Mouse (Mus musculus) ES-Bruce4 (cell line): ENCODE data around the gene Slc27a2. TPM values are rescaled to one million over a fixed set of nuclear protein-coding genes. Genes with fewer than 3 reads are reported as not detected.

Experiments used
- H3K27ac ChIP-seq: 2 replicates; pipeline ENCODE4 v1.5.1; 2012; ENCODE audit warnings: low read length, inconsistent platforms; ENCODE audit not compliant: insufficient read depth
- H3K27me3 ChIP-seq: 2 replicates; pipeline ENCODE4 v1.6.1; 2012; ENCODE audit warnings: mild to moderate bottlenecking, low read length, inconsistent platforms; ENCODE audit not compliant: control insufficient read depth, poor library complexity, insufficient read depth, severe bottlenecking
- H3K36me3 ChIP-seq: 2 replicates; pipeline ENCODE4 v1.6.1; 2012; ENCODE audit warnings: inconsistent platforms, mild to moderate bottlenecking, low read length, moderate library complexity; ENCODE audit not compliant: control insufficient read depth, poor library complexity, insufficient read depth, severe bottlenecking
- H3K4me1 ChIP-seq: one replicate; pipeline ENCODE4 v1.8.1; 2011; ENCODE audit warnings: low read length; ENCODE audit not compliant: control insufficient read depth, insufficient read depth
- H3K4me3 ChIP-seq: 2 replicates; pipeline ENCODE4 v1.5.1; 2011; ENCODE audit warnings: low read depth, mild to moderate bottlenecking, low read length
- H3K9ac ChIP-seq: 2 replicates; pipeline ENCODE4 v1.6.1; 2012; ENCODE audit warnings: low read depth, mild to moderate bottlenecking, inconsistent platforms; ENCODE audit not compliant: poor library complexity, severe bottlenecking
- H3K9me3 ChIP-seq: replicated peaks from 2 replicates; pipeline ENCODE4 v1.6.1; 2012; ENCODE audit warnings: mild to moderate bottlenecking, low read length, inconsistent platforms; ENCODE audit not compliant: control insufficient read depth, poor library complexity, insufficient read depth, severe bottlenecking
- CTCF ChIP-seq: IDR thresholded peaks from one replicate; pipeline ENCODE4 v1.8.1; 2011; ENCODE audit warnings: low read depth, low read length
- EP300 ChIP-seq: IDR thresholded peaks from 2 replicates; pipeline ENCODE4 v1.6.1; 2011; ENCODE audit warnings: low read depth, low read length; ENCODE audit not compliant: insufficient read depth
- POLR2A ChIP-seq: IDR thresholded peaks from one replicate; pipeline ENCODE4 v1.8.1; 2011; ENCODE audit warnings: low read length; ENCODE audit not compliant: insufficient read depth
- polyA plus RNA-seq: library from polyadenylated mRNA; stranded (reverse); fragments of >200 nt; gene quantifications from 2 replicates; pipeline ENCODE4 v1.2.4, GENCODE M21; 2011; ENCODE audit warnings: low read depth; ENCODE audit not compliant: missing spikeins, insufficient read depth, insufficient read length

Gene Slc27a2
- polyA plus RNA-seq, 1 experiment = 9.7 TPM

DNA sequence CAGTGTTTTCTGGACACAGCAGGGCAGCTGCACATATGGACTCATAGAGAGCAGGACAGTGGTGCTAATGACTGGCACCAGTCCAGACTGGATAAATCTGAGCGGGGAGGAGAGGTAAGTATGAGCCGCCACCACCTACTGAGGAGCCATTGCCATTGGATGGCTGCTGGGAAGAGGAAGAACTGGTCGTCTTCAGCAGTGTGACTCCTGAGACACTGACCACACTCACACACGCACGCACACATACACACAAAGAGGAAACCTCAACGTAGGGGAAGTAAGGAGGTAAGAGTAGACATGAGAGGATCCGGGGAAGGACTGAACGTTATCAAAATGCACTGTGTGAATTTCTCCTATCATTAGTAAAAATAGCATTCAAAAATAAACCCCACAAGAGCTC is 24.7 kb upstream of the Slc27a2 start:
- no peak overlapping the region for H3K27ac ChIP-seq
- H3K36me3 ChIP-seq = no peaks in the 10 kb centered on the region
- H3K4me3 ChIP-seq = no peak overlapping the region
- H3K9me3 ChIP-seq = peaks cover 3% of the 10 kb centered on the region
- H3K4me1 ChIP-seq = peaks cover 2% of the 10 kb centered on the region
- no peak overlapping the region for H3K9ac ChIP-seq
- no peak for TF ChIP-seq EP300
- TF ChIP-seq POLR2A = no peak
- TF ChIP-seq CTCF = no peak
- no peaks in the 10 kb centered on the region for H3K27me3 ChIP-seq

DNA sequence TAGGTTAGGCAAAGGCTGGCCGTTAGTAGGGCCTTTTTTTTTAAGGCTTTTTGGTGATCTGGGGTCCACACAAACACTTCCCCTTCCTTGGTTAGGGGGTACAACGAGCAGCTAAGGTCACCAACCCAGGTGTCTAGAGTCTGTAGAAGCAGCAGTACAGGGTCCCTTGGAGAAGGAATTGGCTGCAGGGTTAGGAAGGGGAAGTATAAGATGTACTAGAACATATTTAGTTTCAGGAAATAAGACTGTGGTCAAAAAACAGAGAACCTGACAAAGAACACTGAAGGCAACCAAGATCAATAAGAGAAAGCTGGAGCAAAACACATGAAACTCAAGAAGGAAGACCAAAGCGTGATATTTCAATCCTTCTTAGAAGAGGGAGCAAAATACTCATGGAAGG is 21.6 kb upstream of the Slc27a2 start:
- no peak overlapping the region for H3K4me3 ChIP-seq
- H3K9me3 ChIP-seq = peaks cover 3% of the 10 kb centered on the region
- H3K27ac ChIP-seq = no peak overlapping the region
- no peaks in the 10 kb centered on the region for H3K27me3 ChIP-seq
- H3K4me1 ChIP-seq = peaks cover under 1% of the 10 kb centered on the region
- no peak overlapping the region for H3K9ac ChIP-seq
- H3K36me3 ChIP-seq = no peaks in the 10 kb centered on the region
- TF ChIP-seq EP300 (no peak), CTCF (no peak), POLR2A (no peak)

DNA sequence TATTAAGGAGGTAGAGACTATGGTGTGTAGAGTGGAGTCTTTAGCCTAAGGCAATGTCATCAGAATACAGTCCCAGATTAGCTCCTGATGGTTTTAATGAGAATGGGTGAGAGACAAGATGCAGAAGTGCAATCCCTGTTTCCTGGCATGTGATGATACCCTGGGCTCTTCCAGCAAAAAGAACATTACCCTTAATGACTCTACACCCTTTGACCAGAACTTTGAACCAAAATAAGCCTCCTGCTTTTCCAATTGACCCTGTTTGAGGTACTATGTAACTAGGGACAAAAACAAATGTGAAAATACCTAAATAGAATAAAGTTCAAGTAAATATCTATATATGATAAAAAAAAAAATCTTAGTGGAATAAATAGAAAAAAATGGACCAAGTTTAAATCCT is 14.6 kb upstream of the Slc27a2 start:
- H3K36me3 ChIP-seq = no peaks in the 10 kb centered on the region
- no peak for TF ChIP-seq EP300
- TF ChIP-seq POLR2A = no peak
- TF ChIP-seq CTCF = no peak
- H3K27ac ChIP-seq = no peak overlapping the region
- no peak overlapping the region for H3K4me3 ChIP-seq
- no peaks in the 10 kb centered on the region for H3K4me1 ChIP-seq
- H3K9ac ChIP-seq = no peak overlapping the region
- H3K9me3 ChIP-seq = no peaks in the 10 kb centered on the region
- H3K27me3 ChIP-seq = no peaks in the 10 kb centered on the region

DNA sequence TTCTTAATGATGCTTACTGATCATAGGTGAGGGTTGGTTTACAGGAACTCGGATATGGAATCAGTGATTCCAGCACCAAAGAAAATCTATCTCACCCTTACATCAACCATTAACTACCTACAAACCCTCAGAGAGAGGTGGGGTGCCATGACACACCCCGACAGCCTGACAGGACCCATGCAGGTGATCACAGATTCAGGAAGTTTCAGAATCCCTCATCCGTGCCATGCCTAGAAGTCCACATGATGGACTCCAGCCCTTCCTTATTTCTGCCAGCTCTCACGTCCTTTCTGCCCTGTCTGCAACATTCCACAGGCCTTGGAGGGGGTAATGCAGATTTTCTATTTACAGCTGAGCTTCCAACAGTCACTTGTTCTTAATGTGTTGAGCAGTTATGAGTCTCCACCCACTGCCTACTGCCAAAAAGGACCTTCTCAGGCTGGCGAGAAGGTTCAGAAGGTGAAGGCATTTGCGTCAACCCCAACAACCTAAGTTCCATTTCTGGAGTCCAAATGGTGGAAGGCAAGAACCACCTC is 11.7 kb upstream of the Slc27a2 start:
- no peaks in the 10 kb centered on the region for H3K36me3 ChIP-seq
- TF ChIP-seq CTCF (no peak), POLR2A (no peak), EP300 (no peak)

GRCm38 (mm10) chr2:126542211-126542610 is 10.0 kb upstream of the Slc27a2 start:
- Histone ChIP-seq H3K27me3 (no peaks in the 10 kb centered on the region; the same call in 1 of the 2 replicates), H3K9ac (no peak overlapping the region), H3K36me3 (no peaks in the 10 kb centered on the region), H3K4me3 (no peak overlapping the region), H3K27ac (no peak overlapping the region), H3K4me1 (no peaks in the 10 kb centered on the region), H3K9me3 (no peaks in the 10 kb centered on the region)
- TF ChIP-seq POLR2A = no peak
- no peak for TF ChIP-seq CTCF
- TF ChIP-seq EP300 = no peak

More for the DNA sequence above, 11.7 kb upstream of the Slc27a2 start:
- H3K9me3 ChIP-seq = no peaks in the 10 kb centered on the region
- H3K27ac ChIP-seq = no peak overlapping the region
- no peak overlapping the region for H3K4me3 ChIP-seq
- H3K27me3 ChIP-seq = no peaks in the 10 kb centered on the region
- no peaks in the 10 kb centered on the region for H3K4me1 ChIP-seq
- H3K9ac ChIP-seq = no peak overlapping the region

DNA sequence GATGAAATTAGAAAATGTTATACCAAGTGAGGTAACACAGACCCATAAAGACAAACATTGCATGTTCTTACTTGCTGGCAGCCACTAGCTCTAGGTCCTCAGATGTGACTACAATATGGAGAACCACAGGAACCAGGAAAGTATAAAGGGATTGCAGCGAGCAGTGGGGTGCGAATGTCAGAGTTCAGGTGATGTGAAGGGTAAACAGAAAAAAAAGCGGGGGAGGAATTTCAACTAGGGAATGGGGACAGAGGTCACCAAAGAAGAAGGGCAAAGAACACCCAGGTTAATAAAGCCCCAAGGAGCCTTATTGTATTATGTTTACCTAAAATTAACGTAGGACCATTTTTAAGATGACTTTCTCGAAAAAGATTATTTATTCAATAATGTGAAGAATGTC is 6.9 kb upstream of the Slc27a2 start:
- TF ChIP-seq EP300 (no peak), POLR2A (no peak), CTCF (no peak)
- Histone ChIP-seq H3K27ac (no peak overlapping the region), H3K27me3 (no peaks in the 10 kb centered on the region; the same call in 1 of the 2 replicates), H3K4me3 (no peak overlapping the region), H3K36me3 (no peaks in the 10 kb centered on the region), H3K4me1 (no peaks in the 10 kb centered on the region), H3K9ac (no peak overlapping the region), H3K9me3 (peaks cover 7% of the 10 kb centered on the region; the same call in 1 of the 2 replicates)
